Mouse (Mus musculus) liver, embryonic 14.5 days (tissue): ENCODE results near the gene Vmn2r12. TPM values are rescaled to one million over a fixed set of nuclear protein-coding genes. Genes with fewer than 3 reads are reported as not detected.
"Not testable (repeated sequence)": the region's sequence is repeated elsewhere in the genome, so short reads cannot be mapped to it uniquely, and the experiment has no call there.

Experiments
- ATAC-seq: fragments of 200-750 bp; cut with Nextera tagmentation; 2 replicates; pipeline ENCODE4 v1.8.0; 2017; ENCODE audit warnings: moderate number of reproducible peaks, mild to moderate bottlenecking, moderate library complexity; ENCODE audit not compliant: insufficient read depth
- DNase-seq, 3 experiments: peaks; one replicate each; pipeline ENCODE4 v3.0.0-alpha.2; 2012 to 2013; ENCODE audit warnings: low read depth in 3 of 3, low spot score in 3 of 3
- H3K27ac ChIP-seq: fragments of 300-500 bp; sonication (generic); 2 replicates; pipeline ENCODE4 v1.5.1; 2014; ENCODE audit warnings: moderate library complexity, mild to moderate bottlenecking, control low read depth, inconsistent platforms
- H3K27me3 ChIP-seq: fragments of 300-500 bp; sonication (generic); 2 replicates; pipeline ENCODE4 v1.6.1; 2014; ENCODE audit warnings: mild to moderate bottlenecking, low read length, moderate library complexity; ENCODE audit not compliant: control insufficient read depth, insufficient read depth
- H3K36me3 ChIP-seq: fragments of 300-500 bp; sonication (generic); replicated peaks from 2 replicates; pipeline ENCODE4 v1.6.1; 2014; ENCODE audit warnings: low read depth; ENCODE audit not compliant: control insufficient read depth, insufficient read depth
- H3K4me1 ChIP-seq, 2 experiments: fragments of 200-500 bp in 1 of 2; fragments of 300-500 bp in 1 of 2; sonication (generic) in 1 of 2; replicated peaks; 2 replicates each; pipeline ENCODE4 v1.6.1; 2012 to 2014; ENCODE audit warnings: antibody characterized with exemption in 1 of 2, inconsistent platforms in 1 of 2, low read length in 1 of 2; ENCODE audit not compliant: control insufficient read depth in 2 of 2, insufficient read depth in 2 of 2
- H3K4me2 ChIP-seq: fragments of 300-500 bp; sonication (generic); 2 replicates; pipeline ENCODE4 v1.6.1; 2014; ENCODE audit warnings: low read depth, mild to moderate bottlenecking, control low read depth, moderate library complexity
- H3K4me3 ChIP-seq, 2 experiments: fragments of 200-500 bp in 1 of 2; fragments of 300-500 bp in 1 of 2; sonication (generic) in 1 of 2; 2 replicates each; pipeline ENCODE4 v1.5.1; 2012 to 2014; ENCODE audit warnings: low read depth in 2 of 2, low read length in 2 of 2, mild to moderate bottlenecking in 2 of 2, control low read depth in 1 of 2, inconsistent platforms in 1 of 2, moderate library complexity in 1 of 2; ENCODE audit not compliant: insufficient read depth in 1 of 2
- H3K9ac ChIP-seq: fragments of 300-500 bp; sonication (generic); replicated peaks from 2 replicates; pipeline ENCODE4 v1.6.1; 2014; ENCODE audit warnings: mild to moderate bottlenecking, control low read depth, moderate library complexity
- H3K9me3 ChIP-seq: fragments of 300-500 bp; sonication (generic); 2 replicates; pipeline ENCODE4 v1.6.1; 2016; ENCODE audit warnings: low read length, mixed read lengths; ENCODE audit not compliant: control insufficient read depth
- CTCF ChIP-seq: IDR thresholded peaks from 2 replicates; pipeline ENCODE4 v1.5.1; 2016; ENCODE audit warnings: antibody characterized with exemption, low read depth, control low read depth
- EP300 ChIP-seq: IDR thresholded peaks from 2 replicates; pipeline ENCODE4 v1.6.1; 2016; ENCODE audit warnings: antibody characterized with exemption, low read depth
- WGBS: fragments of 180-500 bp; shearing (Covaris S2); extraction: QIAGEN DNeasy Blood & Tissue Kit; methylation state at CpG from one replicate; pipeline ENCODE4 v1.1.7; 2014; ENCODE audit not compliant: insufficient replicate concordance; 5-methylcytosine and 5-hydroxymethylcytosine counted together
- polyA plus RNA-seq, 2 experiments: library from polyadenylated mRNA; depleted of rRNA in 1 of 2; stranded (reverse) in 1 of 2; unstranded in 1 of 2; fragments of >200 nt; fragmentation: Nextera tagmentation in 1 of 2; extraction: Ambion mirVana in 1 of 2; gene quantifications; 2 replicates each; pipeline versions ENCODE4 v1.2.1 to v1.2.3; 2012 to 2014

The Vmn2r12 gene
- polyA plus RNA-seq (2012; rRNA removed): not detected in 2 replicates
- not detected in 2 replicates for polyA plus RNA-seq (2014; fragmentation: Nextera tagmentation; extraction: Ambion mirVana)

GRCm38 (mm10) chr5:109097850-109098249 lies at the start of gene Vmn2r12:
Gene Vmn2r12, minus strand, starts transcription at chr5:109097950.
- H3K9ac ChIP-seq, H3K9me3 ChIP-seq, H3K27ac ChIP-seq, H3K36me3 ChIP-seq, H3K4me2 ChIP-seq, H3K27me3 ChIP-seq, H3K4me1 ChIP-seq, ATAC-seq, H3K4me3 ChIP-seq, DNase-seq: not testable (repeated sequence)
- WGBS: 58% methylated on average over 5 of the region's 5 CpGs

GRCm38 (mm10) chr5:109139546-109139945 lies 41.8 kb upstream of the Vmn2r12 start:
- Histone ChIP-seq H3K9ac (no peak overlapping the region), H3K4me1 (no peaks in the 10 kb centered on the region), H3K4me3 (no peak overlapping the region), H3K9me3 (no peaks in the 10 kb centered on the region), H3K27me3 (no peaks in the 10 kb centered on the region), H3K4me2 (no peak overlapping the region), H3K36me3 (no peaks in the 10 kb centered on the region), H3K27ac (no peak overlapping the region)
- no peak for ATAC-seq
- TF ChIP-seq CTCF (no peak), EP300 (no peak)
- WGBS: 70% methylated on average over 2 of the region's 2 CpGs
- DNase-seq: no peak

- Histone ChIP-seq H3K4me1 (no peaks in the 10 kb centered on the region), H3K4me2 (no peak overlapping the region), H3K36me3 (no peaks in the 10 kb centered on the region), H3K27ac (no peak overlapping the region), H3K9me3 (no peaks in the 10 kb centered on the region), H3K27me3 (no peaks in the 10 kb centered on the region), H3K9ac (no peak overlapping the region), H3K4me3 (no peak overlapping the region)
- TF ChIP-seq CTCF (no peak), EP300 (no peak)
- whole genome bisulfite sequencing: 37% methylated on average over 2 of the region's 2 CpGs
- no peak for ATAC-seq
- DNase-seq: no peak
Observed at GRCm38 (mm10) chr5:109136731-109137130, 39.0 kb upstream of the Vmn2r12 start.

- H3K4me3 ChIP-seq, DNase-seq, H3K27ac ChIP-seq, H3K36me3 ChIP-seq, H3K27me3 ChIP-seq, H3K9me3 ChIP-seq, H3K4me1 ChIP-seq, H3K4me2 ChIP-seq, ATAC-seq, H3K9ac ChIP-seq: not testable (repeated sequence)
- 55% methylated on average over 3 of the region's 3 CpGs for whole genome bisulfite sequencing
Observed at GRCm38 (mm10) chr5:109096482-109096881, 1.3 kb downstream of the Vmn2r12 start.

GRCm38 (mm10) chr5:109072016-109072415 lies 25.7 kb downstream of the Vmn2r12 start:
- TF ChIP-seq CTCF: peak; percentile 26; the same call in 1 of the 2 replicates
- not testable (repeated sequence) for H3K27me3 ChIP-seq, H3K9me3 ChIP-seq, H3K27ac ChIP-seq, H3K9ac ChIP-seq, H3K4me2 ChIP-seq, H3K4me3 ChIP-seq, ATAC-seq, H3K4me1 ChIP-seq, DNase-seq, H3K36me3 ChIP-seq
- 33% methylated on average over 4 of the region's 4 CpGs for WGBS

GRCm38 (mm10) chr5:109059469-109059868 lies 38.3 kb downstream of the Vmn2r12 start, which contains the start of gene Vmn2r11:
Gene Vmn2r11, minus strand, starts transcription at chr5:109059569.
- 62% methylated on average over 3 of the region's 3 CpGs for WGBS
- not testable (repeated sequence) for H3K36me3 ChIP-seq, H3K27me3 ChIP-seq, H3K9me3 ChIP-seq, DNase-seq, H3K9ac ChIP-seq, H3K4me3 ChIP-seq, ATAC-seq, H3K4me1 ChIP-seq, H3K27ac ChIP-seq, H3K4me2 ChIP-seq
